Mouse (Mus musculus): Measurements from ENCODE around the gene Fam107a. TPM values are rescaled to one million over a fixed set of nuclear protein-coding genes. Genes with fewer than 3 reads are reported as not detected.

The Fam107a gene
- polyA plus RNA-seq, 1 experiment from 2014 or later = 173 TPM

DNA sequence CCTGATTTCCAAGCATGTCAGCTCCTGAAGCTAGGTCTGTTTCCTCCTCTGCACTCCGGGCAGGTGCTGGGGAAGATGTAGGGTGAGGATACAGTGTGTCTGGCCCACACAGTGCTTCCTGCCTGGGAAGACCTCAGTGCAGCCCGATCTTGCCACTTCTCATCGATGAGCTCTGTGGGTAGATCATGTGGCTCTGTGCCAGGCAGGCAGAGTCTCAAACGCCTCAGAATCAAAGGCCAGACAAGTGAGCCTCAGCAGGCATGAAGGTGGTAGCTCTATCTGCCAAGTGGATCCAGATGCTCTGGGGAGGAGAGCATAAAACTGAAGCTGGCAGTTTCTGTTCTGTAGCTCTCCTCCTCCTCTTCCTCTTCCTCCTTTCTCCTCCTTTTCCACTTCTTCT is 22.4 kb upstream of the Fam107a start:
- POLR2A ChIA-PET = interaction anchor here (0.8 kb wide), 1 partner anchor 16 kb away, joined by 9 read pairs; no protein-coding TSS in a partner anchor
- in situ Hi-C loops (cut with MboI; ENCODE audit: low pct_unique_long_range_greater_than_20kb) = loop anchor here (25.0 kb wide), 1 partner anchor 503 kb away; no protein-coding TSS in a partner anchor
- no peak for ATAC-seq
- TF ChIP-seq CTCF (IDR thresholded peaks at IDR 0.05) = no peak
- CTCF ChIA-PET = interaction anchor here (0.9 to 2.4 kb wide), 4 partner anchors 10 to 40 kb away, joined by 3 to 12 read pairs (median 4); no protein-coding TSS in a partner anchor
- H3K27me3 ChIP-seq = no peaks in the 10 kb centered on the region
- DNase-seq (ENCODE audit: low read depth, low spot score) = no peak

DNA sequence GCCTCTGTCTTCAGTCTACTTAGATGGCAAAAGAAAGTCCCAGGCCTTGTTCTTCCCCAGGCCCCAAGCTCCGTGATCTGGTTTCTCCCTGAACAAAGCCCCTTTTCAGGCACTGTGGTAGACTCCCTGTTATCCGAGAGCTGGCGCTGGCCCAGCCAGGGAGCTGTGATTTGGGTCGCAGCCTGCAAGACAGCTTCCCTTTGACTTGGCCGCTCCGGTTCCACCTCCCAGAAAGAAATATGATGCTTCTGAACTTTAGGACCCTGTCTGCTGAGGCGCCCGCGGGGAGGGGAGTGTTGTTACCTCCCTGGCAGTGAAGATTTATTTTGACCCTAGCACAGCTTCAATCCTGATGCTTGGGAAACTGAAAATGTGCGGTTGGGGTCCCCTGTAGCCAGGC is 18.1 kb upstream of the Fam107a start:
- no peak for DNase-seq (ENCODE audit: low read depth, low spot score)
- CTCF ChIA-PET = interaction anchor here (7.1 kb wide), 1 partner anchor 9 kb away, joined by 61 read pairs; no protein-coding TSS in a partner anchor
- TF ChIP-seq CTCF (IDR thresholded peaks at IDR 0.05) = no peak
- POLR2A ChIA-PET = no interaction called here
- ATAC-seq = no peak
- in situ Hi-C loops (cut with MboI; ENCODE audit: low pct_unique_long_range_greater_than_20kb) = loop anchor here (5.0 to 25.0 kb wide), 2 partner anchors 94 to 499 kb away; no protein-coding TSS in a partner anchor
- H3K27me3 ChIP-seq = no peaks in the 10 kb centered on the region

DNA sequence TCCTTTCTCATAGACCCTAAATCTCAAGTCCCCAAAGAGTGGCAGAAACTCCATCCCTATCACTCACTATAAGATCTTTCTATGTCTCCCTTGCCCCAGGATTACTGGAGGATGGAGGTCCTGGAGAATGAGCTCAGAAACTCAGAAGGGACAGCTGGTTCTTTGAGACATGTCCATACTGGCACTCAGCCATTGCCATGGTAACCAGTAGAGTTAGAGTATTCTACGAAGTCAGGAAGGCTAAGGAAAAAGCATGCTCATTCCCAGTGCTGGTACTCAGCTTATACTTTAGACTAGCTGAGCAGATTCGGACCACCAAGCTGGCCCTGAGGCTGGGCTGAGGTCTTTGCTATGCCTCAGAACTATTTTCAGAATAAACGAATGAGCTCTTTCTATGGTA is 16.7 kb upstream of the Fam107a start:
- POLR2A ChIA-PET = interaction anchor here (3.9 kb wide), 1 partner anchor 26 kb away, joined by 21 read pairs; no protein-coding TSS in a partner anchor
- CTCF ChIA-PET = interaction anchor here (1.1 to 7.1 kb wide), 5 partner anchors 11 to 92 kb away, joined by 4 to 61 read pairs (median 10); no protein-coding TSS in a partner anchor
- no peaks in the 10 kb centered on the region for H3K27me3 ChIP-seq
- no peak for DNase-seq (ENCODE audit: low read depth, low spot score)
- TF ChIP-seq CTCF (IDR thresholded peaks at IDR 0.05) = no peak
- no peak for ATAC-seq
- in situ Hi-C loops (cut with MboI; ENCODE audit: low pct_unique_long_range_greater_than_20kb) = loop anchor here (5.0 to 25.0 kb wide), 2 partner anchors 37 to 497 kb away; no protein-coding TSS in a partner anchor

DNA sequence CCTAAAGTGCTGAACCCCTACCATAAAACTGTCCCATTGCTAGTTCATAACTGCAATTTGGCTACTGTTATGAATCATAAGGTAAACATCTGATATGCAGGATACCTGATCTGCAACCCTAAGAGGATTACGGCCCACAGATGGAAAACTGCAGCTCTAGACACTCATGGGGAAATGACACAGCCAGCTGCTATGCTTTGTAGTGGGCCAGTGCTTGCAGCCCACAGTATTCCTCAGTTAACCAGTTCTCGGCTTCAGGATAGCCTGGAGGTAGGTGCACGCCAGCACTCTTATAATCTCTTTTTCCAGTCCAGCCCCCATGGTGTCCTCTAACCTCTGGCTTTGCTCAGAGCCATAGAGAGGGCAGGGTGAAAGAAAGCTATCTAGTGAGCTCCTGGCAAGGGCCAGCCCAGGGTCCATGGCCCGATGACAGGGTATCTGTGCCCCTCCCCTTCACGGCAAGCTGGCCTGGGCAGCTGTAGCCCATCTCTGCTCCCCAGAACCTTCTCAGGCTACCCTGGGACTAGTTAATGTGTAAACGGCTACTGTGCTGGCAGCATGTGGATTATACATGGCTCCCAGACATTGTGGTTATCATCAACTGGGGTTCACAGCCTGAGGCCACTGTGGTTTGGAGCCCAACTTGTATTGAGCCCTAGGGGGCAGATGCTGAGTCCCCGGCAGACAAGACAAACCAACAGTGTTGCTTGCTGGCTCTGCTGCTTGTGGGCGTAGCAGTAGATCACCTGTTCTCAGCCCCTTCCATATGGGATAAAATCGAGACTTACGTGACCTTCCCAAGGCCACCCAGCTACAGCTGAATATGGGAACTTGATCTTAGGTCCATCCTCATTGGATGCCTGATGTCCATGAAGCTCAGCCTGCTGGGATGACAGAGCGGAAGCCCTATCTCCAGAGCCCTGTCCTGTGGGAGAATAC is 14.8 kb upstream of the Fam107a start:
- TF ChIP-seq CTCF (IDR thresholded peaks at IDR 0.05) = no peak
- ChIA-PET CTCF (interaction anchor here (0.9 to 7.1 kb wide), 7 partner anchors 13 to 116 kb away, joined by 3 to 61 read pairs (median 12); no protein-coding TSS in a partner anchor), POLR2A (interaction anchor here (0.6 to 3.9 kb wide), 4 partner anchors 24 to 118 kb away, joined by 3 to 21 read pairs (median 6); partner anchors contain the start of gene Kctd6)
- DNase-seq (ENCODE audit: low read depth, low spot score) (peak; percentile 91), ATAC-seq (peak; percentile 78)
- in situ Hi-C loops (cut with MboI; ENCODE audit: low pct_unique_long_range_greater_than_20kb) = loop anchor here (5.0 to 25.0 kb wide), 2 partner anchors 35 to 495 kb away; no protein-coding TSS in a partner anchor
- no peaks in the 10 kb centered on the region for H3K27me3 ChIP-seq

DNA sequence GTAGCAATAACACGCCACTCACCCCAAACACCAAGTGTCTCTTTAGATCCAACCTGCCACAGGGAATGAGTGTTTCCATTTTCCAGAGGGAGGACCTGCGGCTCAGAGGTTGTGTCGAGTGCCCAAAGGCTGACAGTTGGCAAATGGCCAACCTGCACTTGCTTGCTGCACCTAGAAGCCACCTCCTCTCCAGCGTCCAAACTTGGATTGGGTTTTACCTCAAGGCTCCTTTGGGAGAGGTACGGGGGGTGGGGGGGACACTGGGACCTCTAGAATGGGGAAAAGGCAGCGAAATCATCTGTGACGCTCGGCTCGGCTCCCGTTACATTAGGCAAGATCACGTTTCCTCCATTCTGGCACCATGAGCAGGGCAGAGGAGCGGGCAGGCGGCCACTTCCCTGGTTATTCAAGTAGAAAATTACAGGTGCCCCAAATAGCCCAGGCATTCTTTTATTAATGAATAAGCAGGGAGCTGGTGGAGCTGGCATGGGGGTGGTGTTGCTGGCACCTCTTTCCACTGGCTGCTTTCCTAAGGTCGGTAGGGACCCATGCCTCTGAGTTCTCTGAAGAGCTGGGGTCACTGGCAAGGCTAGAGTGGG is 13.6 kb upstream of the Fam107a start:
- DNase-seq (ENCODE audit: low read depth, low spot score) (peak; percentile 80), ATAC-seq (peak; percentile 24)
- no peak for TF ChIP-seq CTCF (IDR thresholded peaks at IDR 0.05)
- ChIA-PET CTCF (interaction anchor here (1.6 to 7.1 kb wide), 5 partner anchors 14 to 89 kb away, joined by 6 to 61 read pairs (median 14); no protein-coding TSS in a partner anchor), POLR2A (interaction anchor here (0.7 to 3.9 kb wide), 3 partner anchors 23 to 214 kb away, joined by 3 to 21 read pairs (median 8); partner anchors contain the start of gene Kctd6)
- in situ Hi-C loops (cut with MboI; ENCODE audit: low pct_unique_long_range_greater_than_20kb) = loop anchor here (5.0 to 25.0 kb wide), 2 partner anchors 34 to 494 kb away; no protein-coding TSS in a partner anchor
- H3K27me3 ChIP-seq = no peaks in the 10 kb centered on the region

DNA sequence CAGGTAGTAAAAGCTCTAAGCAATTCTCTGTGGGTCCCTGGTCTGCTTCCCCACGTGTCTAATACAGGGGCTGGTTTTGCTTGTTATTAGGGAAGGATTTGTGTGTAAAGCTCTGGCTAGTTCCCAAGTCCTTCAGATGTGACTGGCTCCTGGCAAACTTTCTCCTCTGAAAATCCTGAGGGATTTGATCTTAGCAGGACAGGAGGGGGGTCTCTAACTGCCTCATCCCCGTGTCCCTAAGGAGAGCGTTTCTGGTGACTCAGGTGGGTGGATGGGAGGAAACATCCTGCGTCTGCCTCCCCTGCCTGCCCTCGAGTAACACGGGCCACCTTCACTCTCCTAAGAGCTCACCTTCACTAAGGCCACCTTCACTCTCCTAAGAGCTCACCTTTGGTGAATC is 12.6 kb upstream of the Fam107a start:
- POLR2A ChIA-PET = interaction anchor here (0.7 to 2.3 kb wide), 5 partner anchors 22 to 213 kb away, joined by 3 to 12 read pairs (median 4); no protein-coding TSS in a partner anchor
- CTCF ChIA-PET = interaction anchor here (1.6 to 7.1 kb wide), 4 partner anchors 10 to 31 kb away, joined by 3 to 61 read pairs (median 24); no protein-coding TSS in a partner anchor
- DNase-seq (ENCODE audit: low read depth, low spot score) (peak; percentile 67), ATAC-seq (no peak)
- in situ Hi-C loops (cut with MboI; ENCODE audit: low pct_unique_long_range_greater_than_20kb) = loop anchor here (5.0 to 25.0 kb wide), 2 partner anchors 33 to 493 kb away; no protein-coding TSS in a partner anchor
- no peaks in the 10 kb centered on the region for H3K27me3 ChIP-seq
- no peak for TF ChIP-seq CTCF (IDR thresholded peaks at IDR 0.05)

DNA sequence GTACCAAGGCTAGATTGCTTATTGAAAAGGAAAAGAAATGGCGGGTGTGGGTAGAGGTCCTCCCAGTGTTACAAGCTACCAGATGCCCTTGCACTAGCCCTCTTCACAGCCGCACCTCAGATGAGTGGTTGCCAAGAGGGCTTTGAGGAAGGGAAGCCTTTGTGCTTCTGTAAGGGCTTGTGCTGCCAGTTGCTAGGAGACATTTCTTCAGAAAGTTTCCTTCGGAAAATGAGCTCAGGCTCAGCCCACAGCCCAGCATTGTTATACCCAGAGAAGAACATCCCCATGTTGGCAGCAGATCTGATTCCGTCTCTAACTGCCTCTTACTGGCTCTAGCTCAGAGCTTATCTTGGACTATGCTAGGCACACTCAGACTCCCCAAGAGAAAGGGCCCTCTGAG is 11.7 kb upstream of the Fam107a start:
- ATAC-seq (no peak), DNase-seq (ENCODE audit: low read depth, low spot score) (no peak)
- POLR2A ChIA-PET = interaction anchor here (1.2 to 2.3 kb wide), 4 partner anchors 21 to 32 kb away, joined by 3 to 12 read pairs (median 4); no protein-coding TSS in a partner anchor
- in situ Hi-C loops (cut with MboI; ENCODE audit: low pct_unique_long_range_greater_than_20kb) = loop anchor here (5.0 to 25.0 kb wide), 2 partner anchors 227 to 492 kb away; no protein-coding TSS in a partner anchor
- CTCF ChIA-PET = interaction anchor here (0.8 to 7.1 kb wide), 4 partner anchors 10 to 29 kb away, joined by 3 to 61 read pairs (median 18); no protein-coding TSS in a partner anchor
- TF ChIP-seq CTCF (IDR thresholded peaks at IDR 0.05) = no peak
- H3K27me3 ChIP-seq = no peaks in the 10 kb centered on the region

DNA sequence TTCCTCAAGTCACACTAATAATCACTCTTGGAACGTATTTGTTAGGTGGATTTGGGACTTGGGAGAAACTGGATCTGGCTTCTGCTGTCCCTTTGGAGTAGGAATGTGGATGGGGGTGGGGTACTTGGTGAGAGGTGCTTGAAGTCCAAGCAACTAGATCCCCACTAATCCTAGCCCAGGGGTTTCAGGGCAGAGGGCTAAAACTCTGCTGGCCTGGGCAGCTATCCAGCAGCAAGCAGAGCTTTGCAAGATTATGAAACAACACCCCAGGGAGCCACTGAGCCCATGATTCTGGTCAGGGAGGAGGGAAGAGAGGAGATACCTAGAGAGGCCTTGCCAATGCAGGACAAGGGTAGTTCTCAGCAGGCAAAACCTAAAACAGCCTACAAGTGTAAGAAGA is 9.5 kb upstream of the Fam107a start:
- DNase-seq (ENCODE audit: low read depth, low spot score) = peak; percentile 95
- peak; percentile 37 for ATAC-seq
- CTCF ChIA-PET = interaction anchor here (0.8 to 1.5 kb wide), 6 partner anchors 17 to 65 kb away, joined by 3 to 4 read pairs (median 3); no protein-coding TSS in a partner anchor

DNA sequence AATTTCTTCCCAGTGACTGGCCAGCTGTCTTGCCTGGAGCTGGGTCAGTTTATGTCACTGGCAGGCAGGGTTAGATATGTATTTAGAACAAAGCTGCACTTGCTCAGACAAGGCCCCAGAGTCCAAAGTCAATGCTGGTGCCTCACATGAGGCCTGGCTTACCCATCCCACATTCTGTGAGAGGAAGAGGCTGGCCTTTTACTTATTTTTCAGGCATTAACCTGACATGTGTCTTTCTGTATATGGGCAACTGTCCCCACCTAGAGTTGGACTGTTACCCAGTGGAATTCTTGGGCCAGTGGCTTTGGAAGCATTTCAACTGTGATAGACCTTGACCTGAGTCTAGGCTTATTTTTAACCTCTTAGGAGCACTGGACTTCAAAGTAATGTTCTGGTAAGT is 9.1 kb upstream of the Fam107a start:
- ChIA-PET POLR2A (interaction anchor here (1.8 to 2.4 kb wide), 2 partner anchors 19 to 21 kb away, joined by 5 to 6 read pairs; no protein-coding TSS in a partner anchor), CTCF (interaction anchor here (0.8 to 1.5 kb wide), 6 partner anchors 16 to 65 kb away, joined by 3 to 4 read pairs (median 3); no protein-coding TSS in a partner anchor)
- TF ChIP-seq CTCF (IDR thresholded peaks at IDR 0.05) = no peak
- H3K27me3 ChIP-seq = no peaks in the 10 kb centered on the region
- DNase-seq (ENCODE audit: low read depth, low spot score) (no peak), ATAC-seq (peak; percentile 45)
- in situ Hi-C loops (cut with MboI; ENCODE audit: low pct_unique_long_range_greater_than_20kb) = loop anchor here (5.0 to 25.0 kb wide), 2 partner anchors 225 to 490 kb away; no protein-coding TSS in a partner anchor

More for the DNA sequence above, 9.5 kb upstream of the Fam107a start:
- POLR2A ChIA-PET = interaction anchor here (1.8 to 2.4 kb wide), 2 partner anchors 19 to 21 kb away, joined by 5 to 6 read pairs; no protein-coding TSS in a partner anchor
- in situ Hi-C loops (cut with MboI; ENCODE audit: low pct_unique_long_range_greater_than_20kb) = loop anchor here (5.0 to 25.0 kb wide), 2 partner anchors 225 to 490 kb away; no protein-coding TSS in a partner anchor
- no peak for TF ChIP-seq CTCF (IDR thresholded peaks at IDR 0.05)
- H3K27me3 ChIP-seq = no peaks in the 10 kb centered on the region
